Mouse (Mus musculus) forebrain, postnatal 0 days (tissue): ENCODE measurements around the gene Nop53. TPM values are rescaled to one million over a fixed set of nuclear protein-coding genes. Genes with fewer than 3 reads are reported as not detected.
"Not testable (repeated sequence)": the region's sequence is repeated elsewhere in the genome, so short reads cannot be mapped to it uniquely, and the experiment has no call there.

Experiments used
- ATAC-seq: fragments of 200-750 bp; cut with Nextera tagmentation; 2 replicates; pipeline ENCODE4 v1.8.0; 2017; ENCODE audit warnings: mild to moderate bottlenecking, moderate library complexity
- DNase-seq: peaks from one replicate; pipeline ENCODE4 v3.0.0-alpha.2; 2015
- H3K27ac ChIP-seq: fragments of 300-500 bp; sonication (generic); 2 replicates; pipeline ENCODE4 v1.5.1; 2014; ENCODE audit warnings: low read depth, mild to moderate bottlenecking, antibody characterized with exemption, low read length, moderate library complexity, mixed read lengths
- H3K27me3 ChIP-seq: fragments of 300-500 bp; sonication (generic); 2 replicates; pipeline ENCODE4 v1.6.1; 2014; ENCODE audit warnings: mild to moderate bottlenecking, low read length, mixed read lengths; ENCODE audit not compliant: insufficient read depth
- H3K36me3 ChIP-seq: fragments of 300-500 bp; sonication (generic); 2 replicates; pipeline ENCODE4 v1.6.1; 2014; ENCODE audit warnings: mild to moderate bottlenecking, moderate library complexity; ENCODE audit not compliant: insufficient read depth
- H3K4me1 ChIP-seq: fragments of 300-500 bp; sonication (generic); 2 replicates; pipeline ENCODE4 v1.6.1; 2014; ENCODE audit warnings: antibody characterized with exemption; ENCODE audit not compliant: insufficient read depth
- H3K4me2 ChIP-seq: fragments of 300-500 bp; sonication (generic); 2 replicates; pipeline ENCODE4 v1.6.1; 2014; ENCODE audit warnings: low read depth, mild to moderate bottlenecking, moderate library complexity
- H3K4me3 ChIP-seq: fragments of 300-500 bp; sonication (generic); 2 replicates; pipeline ENCODE4 v1.5.1; 2014; ENCODE audit warnings: low read depth, low read length, mixed read lengths
- H3K9ac ChIP-seq: fragments of 300-500 bp; sonication (generic); 2 replicates; pipeline ENCODE4 v1.6.1; 2014; ENCODE audit warnings: mild to moderate bottlenecking
- H3K9me3 ChIP-seq: fragments of 300-500 bp; sonication (generic); 2 replicates; pipeline ENCODE4 v1.6.1; 2016; ENCODE audit warnings: low read length
- CTCF ChIP-seq: sonication (generic); IDR thresholded peaks from 2 replicates; pipeline ENCODE4 v1.5.1; 2016; ENCODE audit warnings: antibody characterized with exemption, control low read depth, low read depth
- WGBS: fragments of 180-500 bp; shearing (Covaris S2); extraction: QIAGEN DNeasy Blood & Tissue Kit; methylation state at CpG from one replicate; pipeline ENCODE4 v1.1.7; 2014; 5-methylcytosine and 5-hydroxymethylcytosine counted together
- polyA plus RNA-seq: library from polyadenylated mRNA; unstranded; fragments of >200 nt; fragmentation: Nextera tagmentation; extraction: Ambion mirVana; gene quantifications from 2 replicates; pipeline ENCODE4 v1.2.1, GENCODE M21; 2015
- total RNA-seq: library from RNA; depleted of rRNA; stranded (reverse); fragments of >200 nt; gene quantifications from 2 replicates; pipeline ENCODE4 v1.2.3, GENCODE M21; 2014

Gene Nop53
- total and polyA plus RNA-seq, 2 experiments from 2014 or later = 117 to 143 TPM

GRCm38 (mm10) chr7:15921796-15922195 is 24.1 kb downstream of the Nop53 start:
- Histone ChIP-seq H3K27me3 (no peaks in the 10 kb centered on the region), H3K4me1 (peaks cover 17% of the 10 kb centered on the region), H3K36me3 (peaks cover 29% of the 10 kb centered on the region), H3K9ac (peak overlapping the region; percentile 92), H3K9me3 (no peaks in the 10 kb centered on the region), H3K27ac (peak overlapping the region; percentile 93), H3K4me2 (peak overlapping the region; percentile 67), H3K4me3 (peak overlapping the region; percentile 79)
- no peak for DNase-seq
- 0% methylated on average over 10 of the region's 10 CpGs for WGBS
- TF ChIP-seq CTCF = 0 out of 2 replicates have a peak, but pooled peaks have one; percentile 6
- peak; percentile 44 for ATAC-seq

GRCm38 (mm10) chr7:15920645-15921190 is 25.2 kb downstream of the Nop53 start:
- no peaks in the 10 kb centered on the region for H3K27me3 ChIP-seq
- peak overlapping the region; percentile 79 for H3K4me3 ChIP-seq
- peak overlapping the region; percentile 92 for H3K9ac ChIP-seq
- H3K36me3 ChIP-seq = peaks cover 30% of the 10 kb centered on the region
- peak overlapping the region; percentile 67 for H3K4me2 ChIP-seq
- ATAC-seq (no peak), DNase-seq (no peak)
- WGBS = 81% methylated on average over 6 of the region's 6 CpGs
- no peak for TF ChIP-seq CTCF
- no peak overlapping the region for H3K27ac ChIP-seq
- H3K4me1 ChIP-seq = peaks cover 17% of the 10 kb centered on the region
- H3K9me3 ChIP-seq = no peaks in the 10 kb centered on the region

DNA sequence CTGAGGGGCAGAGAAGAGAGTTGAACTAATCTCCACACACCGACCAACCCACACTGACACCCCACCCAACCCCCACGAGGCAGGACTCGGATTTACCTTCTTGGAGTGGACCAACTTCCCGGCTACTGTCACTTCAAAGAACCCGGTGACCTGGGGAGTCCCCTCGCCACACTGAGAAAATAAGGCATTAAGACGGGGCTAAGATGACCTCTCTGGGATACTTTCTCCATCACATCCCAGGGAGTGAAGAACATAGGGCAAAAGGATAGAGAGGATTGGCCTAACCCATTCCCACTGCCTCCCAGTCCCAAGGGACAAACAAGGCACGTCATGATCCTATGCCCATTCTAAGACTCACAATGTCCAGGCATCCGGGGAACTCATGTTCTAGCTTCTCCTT is 25.9 kb downstream of the Nop53 start:
- no peak overlapping the region for H3K27ac ChIP-seq
- no peaks in the 10 kb centered on the region for H3K27me3 ChIP-seq
- no peak for TF ChIP-seq CTCF
- H3K4me3 ChIP-seq = peak overlapping the region; percentile 79; the same call in 1 of the 2 replicates
- H3K9me3 ChIP-seq = no peaks in the 10 kb centered on the region
- whole genome bisulfite sequencing = 96% methylated on average over 9 of the region's 9 CpGs
- H3K4me2 ChIP-seq = peak overlapping the region; percentile 67
- peaks cover 30% of the 10 kb centered on the region for H3K36me3 ChIP-seq
- no peak for DNase-seq
- H3K4me1 ChIP-seq = peaks cover 17% of the 10 kb centered on the region
- ATAC-seq = no peak
- H3K9ac ChIP-seq = no peak overlapping the region

DNA sequence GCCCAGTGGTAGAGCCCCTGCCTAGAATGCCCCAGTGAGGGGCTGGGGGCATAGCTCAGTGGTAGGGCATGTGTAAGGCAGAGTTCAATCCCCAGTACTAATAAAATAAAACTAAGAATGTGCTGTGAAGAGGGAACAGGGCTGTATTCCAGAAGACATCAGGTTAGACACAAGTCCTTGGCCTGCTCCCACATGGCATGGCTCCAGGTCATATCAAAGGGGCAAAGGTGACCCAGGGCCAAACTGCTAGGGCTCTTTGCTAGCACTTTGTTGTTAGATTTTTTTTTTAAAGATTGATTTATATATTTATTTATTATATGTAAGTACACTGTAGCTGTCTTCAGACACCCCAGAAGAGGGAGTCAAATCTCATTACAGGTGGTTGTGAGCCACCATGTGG is 27.5 kb downstream of the Nop53 start:
- Histone ChIP-seq H3K4me3 (no peak overlapping the region), H3K27me3 (no peaks in the 10 kb centered on the region), H3K9me3 (no peaks in the 10 kb centered on the region), H3K27ac (no peak overlapping the region), H3K36me3 (peaks cover 30% of the 10 kb centered on the region), H3K9ac (no peak overlapping the region), H3K4me2 (no peak overlapping the region), H3K4me1 (peaks cover 17% of the 10 kb centered on the region)
- DNase-seq (no peak), ATAC-seq (no peak)
- no peak for TF ChIP-seq CTCF

- H3K4me2 ChIP-seq = no peak overlapping the region
- peaks cover 13% of the 10 kb centered on the region for H3K4me1 ChIP-seq
- ATAC-seq = no peak
- no peak for DNase-seq
- H3K9ac ChIP-seq = no peak overlapping the region
- H3K27me3 ChIP-seq = no peaks in the 10 kb centered on the region
- 85% methylated on average over 4 of the region's 4 CpGs for WGBS
- H3K9me3 ChIP-seq = no peaks in the 10 kb centered on the region
- H3K4me3 ChIP-seq = no peak overlapping the region
- H3K27ac ChIP-seq = no peak overlapping the region
- TF ChIP-seq CTCF = no peak
- H3K36me3 ChIP-seq = peaks cover 30% of the 10 kb centered on the region
Measured at GRCm38 (mm10) chr7:15916996-15917395, 28.9 kb downstream of the Nop53 start.

GRCm38 (mm10) chr7:15916134-15916723 is 29.6 kb downstream of the Nop53 start:
- WGBS = 91% methylated on average over 3 of the region's 3 CpGs
- Histone ChIP-seq H3K9me3 (no peaks in the 10 kb centered on the region), H3K36me3 (peaks cover 30% of the 10 kb centered on the region), H3K4me1 (peaks cover 13% of the 10 kb centered on the region), H3K9ac (no peak overlapping the region), H3K27ac (no peak overlapping the region), H3K27me3 (no peaks in the 10 kb centered on the region), H3K4me3 (no peak overlapping the region), H3K4me2 (no peak overlapping the region)
- ATAC-seq (no peak), DNase-seq (no peak)
- TF ChIP-seq CTCF = no peak

DNA sequence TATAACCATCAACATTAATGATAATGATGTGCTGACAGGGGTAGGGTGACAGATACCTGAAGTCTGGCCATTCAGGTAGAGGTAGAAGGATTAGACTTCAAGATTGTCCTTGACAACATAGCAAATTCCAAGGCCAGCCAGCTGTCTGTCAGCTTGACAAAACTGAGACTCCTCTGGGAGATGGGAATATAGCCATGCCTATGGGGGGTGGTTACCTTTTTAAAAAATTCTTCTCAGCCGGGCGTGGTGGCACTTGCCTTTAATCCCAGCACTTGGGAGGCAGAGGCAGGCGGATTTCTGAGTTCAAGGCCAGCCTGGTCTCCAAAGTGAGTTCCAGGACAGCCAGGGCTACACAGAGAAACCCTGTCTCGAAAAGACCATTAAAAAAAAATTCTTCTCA is 30.2 kb downstream of the Nop53 start:
- H3K9me3 ChIP-seq, H3K4me2 ChIP-seq, H3K27me3 ChIP-seq, H3K9ac ChIP-seq, H3K27ac ChIP-seq, ATAC-seq, DNase-seq, H3K4me1 ChIP-seq, H3K4me3 ChIP-seq: not testable (repeated sequence)
- WGBS = 89% methylated on average over 4 of the region's 4 CpGs
- H3K36me3 ChIP-seq = peaks cover 30% of the 10 kb centered on the region
